Mouse (Mus musculus) bone marrow, adult 2 months (tissue): ENCODE data around the gene March4. TPM values are rescaled to one million over a fixed set of nuclear protein-coding genes. Genes with fewer than 3 reads are reported as not detected.

Experiments
- H3K27ac ChIP-seq: fragments of 200-500 bp; 2 replicates; pipeline ENCODE4 v1.5.1; 2012; ENCODE audit warnings: low read depth, mild to moderate bottlenecking, control low read depth, inconsistent platforms, low read length; ENCODE audit not compliant: control insufficient read depth, poor library complexity, insufficient read depth
- H3K4me1 ChIP-seq: fragments of 200-500 bp; 2 replicates; pipeline ENCODE4 v1.6.1; 2011; ENCODE audit warnings: low read length; ENCODE audit not compliant: control insufficient read depth, insufficient read depth
- H3K4me3 ChIP-seq: fragments of 200-500 bp; replicated peaks from 2 replicates; pipeline ENCODE3; 2011; ENCODE audit warnings: mild to moderate bottlenecking, low read depth, low read length, control low read depth; ENCODE audit not compliant: control insufficient read depth
- CTCF ChIP-seq: fragments of 200-500 bp; IDR thresholded peaks from 2 replicates; pipeline ENCODE4 v1.5.1; 2011; ENCODE audit warnings: low read length, control low read depth; ENCODE audit not compliant: control insufficient read depth, insufficient read depth
- POLR2A ChIP-seq: fragments of 200-500 bp; IDR thresholded peaks from 2 replicates; pipeline ENCODE4 v1.6.1; 2011; ENCODE audit warnings: low read depth, mild to moderate bottlenecking, control low read depth, low read length, borderline replicate concordance; ENCODE audit not compliant: control insufficient read depth
- WGBS: fragments of 180-500 bp; shearing (Covaris S2); methylation state at CpG from one replicate; pipeline ENCODE4 v1.1.7; 2018; 5-methylcytosine and 5-hydroxymethylcytosine counted together
- polyA plus RNA-seq: library from polyadenylated mRNA; stranded (reverse); fragments of >200 nt; gene quantifications from 2 replicates; pipeline ENCODE4 v1.2.4, GENCODE M21; 2011; ENCODE audit warnings: low replicate concordance; ENCODE audit not compliant: missing spikeins, insufficient read depth, insufficient read length

The March4 gene
- polyA plus RNA-seq, 1 experiment = not detected

- no peak for TF ChIP-seq CTCF
- TF ChIP-seq POLR2A = no peak
- 56% methylated on average over 7 of the region's 7 CpGs for WGBS
- Histone ChIP-seq H3K27ac (no peak overlapping the region), H3K4me1 (no peaks in the 10 kb centered on the region; the same call in 1 of the 2 replicates), H3K4me3 (no peak overlapping the region)
Observed at GRCm38 (mm10) chr1:72574608-72575007, 37.9 kb upstream of the March4 start.

GRCm38 (mm10) chr1:72574047-72574446 lies 37.3 kb upstream of the March4 start:
- 64% methylated on average over 7 of the region's 7 CpGs for WGBS
- TF ChIP-seq CTCF (no peak), POLR2A (no peak)
- no peak overlapping the region for H3K4me3 ChIP-seq
- H3K27ac ChIP-seq = no peak overlapping the region
- no peaks in the 10 kb centered on the region; the same call in 1 of the 2 replicates for H3K4me1 ChIP-seq

GRCm38 (mm10) chr1:72568725-72569124 lies 32.0 kb upstream of the March4 start:
- WGBS = 33% methylated on average over 8 of the region's 8 CpGs
- no peak for TF ChIP-seq POLR2A
- TF ChIP-seq CTCF = no peak
- H3K4me1 ChIP-seq = no peaks in the 10 kb centered on the region

GRCm38 (mm10) chr1:72567056-72567455 lies 30.3 kb upstream of the March4 start:
- Histone ChIP-seq H3K4me1 (no peaks in the 10 kb centered on the region), H3K27ac (no peak overlapping the region), H3K4me3 (no peak overlapping the region)
- TF ChIP-seq POLR2A = no peak
- no peak for TF ChIP-seq CTCF
- WGBS = 35% methylated on average over 9 of the region's 9 CpGs

More at GRCm38 (mm10) chr1:72568725-72569124, 32.0 kb upstream of the March4 start:
- no peak overlapping the region for H3K27ac ChIP-seq
- no peak overlapping the region for H3K4me3 ChIP-seq

- Histone ChIP-seq H3K4me3 (no peak overlapping the region), H3K4me1 (no peaks in the 10 kb centered on the region), H3K27ac (no peak overlapping the region)
- TF ChIP-seq POLR2A (no peak), CTCF (no peak)
- 58% methylated on average over 6 of the region's 6 CpGs for WGBS
Observed at GRCm38 (mm10) chr1:72564334-72564962, 27.7 kb upstream of the March4 start.

GRCm38 (mm10) chr1:72558625-72559024 lies 21.9 kb upstream of the March4 start:
- H3K27ac ChIP-seq = no peak overlapping the region
- no peaks in the 10 kb centered on the region for H3K4me1 ChIP-seq
- WGBS = 65% methylated on average over 2 of the region's 2 CpGs
- TF ChIP-seq CTCF (no peak), POLR2A (no peak)
- no peak overlapping the region for H3K4me3 ChIP-seq

- no peaks in the 10 kb centered on the region for H3K4me1 ChIP-seq
- WGBS = 65% methylated on average over 3 of the region's 3 CpGs
- no peak overlapping the region for H3K4me3 ChIP-seq
- TF ChIP-seq POLR2A = no peak
- TF ChIP-seq CTCF = no peak
- no peak overlapping the region for H3K27ac ChIP-seq
Observed at GRCm38 (mm10) chr1:72556471-72556870, 19.7 kb upstream of the March4 start.

- WGBS = 73% methylated on average over 2 of the region's 2 CpGs
- Histone ChIP-seq H3K4me3 (no peak overlapping the region), H3K27ac (no peak overlapping the region), H3K4me1 (no peaks in the 10 kb centered on the region)
- TF ChIP-seq CTCF (no peak), POLR2A (no peak)
Observed at GRCm38 (mm10) chr1:72550317-72550716, 13.6 kb upstream of the March4 start.
